Mouse (Mus musculus) layer of hippocampus, postnatal 10 days (tissue): ENCODE results near the gene She. TPM values are rescaled to one million over a fixed set of nuclear protein-coding genes. Genes with fewer than 3 reads are reported as not detected.

Experiments used
- DNase-seq, 2 experiments: peaks; one replicate each; pipeline ENCODE4 v3.0.0; 2021; ENCODE audit warnings: low spot score in 2 of 2
- total RNA-seq, 2 experiments: library from RNA; stranded (reverse); gene quantifications; 2 replicates each; pipeline ENCODE4 v1.2.3; 2021

Gene She
- total RNA-seq, 2 experiments from 2014 or later = 4.0 to 4.2 TPM

DNA sequence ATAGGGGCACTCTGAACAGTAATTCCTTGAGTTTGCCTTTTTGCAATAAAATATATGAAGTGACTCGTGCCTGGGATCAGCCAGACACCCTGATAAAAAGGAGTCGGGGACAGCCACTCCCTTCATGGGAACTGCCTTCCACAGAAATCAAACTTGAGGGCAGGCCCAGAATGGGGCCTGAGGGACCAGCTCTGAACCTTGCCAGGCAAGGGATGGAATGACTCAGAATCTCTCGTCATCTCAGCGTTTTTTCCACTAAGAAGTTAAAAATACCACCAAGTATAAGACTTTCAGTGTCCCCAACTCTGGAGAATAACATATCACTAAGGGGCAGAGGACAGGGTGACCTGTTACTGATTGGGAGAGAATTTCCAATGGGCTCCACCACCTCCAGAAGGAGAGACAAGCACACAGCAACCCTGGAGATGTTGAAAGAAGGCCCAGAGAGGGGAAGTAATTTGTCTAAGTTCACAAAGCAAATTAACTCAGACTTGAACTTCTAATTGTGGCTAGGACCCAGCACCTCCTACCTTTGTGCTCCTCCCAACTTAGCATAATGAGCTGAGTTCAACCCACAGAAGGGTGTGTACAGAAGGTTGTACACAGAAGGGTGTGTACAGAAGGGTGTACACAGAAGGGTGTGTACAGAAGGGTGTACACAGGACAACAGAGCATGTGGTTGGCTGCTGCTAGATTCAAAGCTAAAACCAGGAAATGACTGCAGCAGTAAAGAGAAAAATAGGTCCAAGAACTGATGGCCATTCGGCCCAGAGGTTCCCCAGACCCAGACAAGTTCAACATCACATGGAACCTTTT is 49.1 kb downstream of the She start:
- no peak for DNase-seq

DNA sequence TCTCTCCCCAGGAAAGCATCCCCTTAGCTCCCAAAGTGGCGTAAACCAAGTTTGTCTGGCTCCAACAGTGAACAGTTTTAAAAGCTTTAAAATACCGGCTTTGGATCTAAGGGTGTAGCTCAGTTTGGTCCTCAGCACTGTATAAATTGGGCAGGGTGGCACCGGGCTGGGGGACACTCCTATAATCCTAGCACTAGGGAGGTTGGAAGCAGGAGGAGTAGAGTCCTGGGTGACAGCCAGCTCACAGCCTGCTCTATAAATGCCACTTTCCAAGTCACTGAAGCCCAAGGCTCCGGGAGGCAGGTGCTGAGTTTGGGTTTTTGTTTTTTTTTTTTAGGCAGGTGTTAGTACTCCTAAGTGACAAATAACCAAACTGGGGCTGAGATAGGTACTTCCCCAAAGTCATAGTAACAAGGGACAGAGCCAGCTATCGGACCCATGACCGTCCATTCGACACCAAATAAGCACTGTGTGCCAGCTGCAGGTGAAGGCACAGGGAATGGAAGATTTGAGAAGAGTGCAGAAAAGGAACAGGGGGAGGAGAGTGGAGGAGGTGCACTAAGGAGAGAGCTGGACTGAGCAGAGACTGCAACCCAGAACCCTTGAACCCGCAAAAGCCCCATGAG is 51.5 kb downstream of the She start:
- no peak for DNase-seq

DNA sequence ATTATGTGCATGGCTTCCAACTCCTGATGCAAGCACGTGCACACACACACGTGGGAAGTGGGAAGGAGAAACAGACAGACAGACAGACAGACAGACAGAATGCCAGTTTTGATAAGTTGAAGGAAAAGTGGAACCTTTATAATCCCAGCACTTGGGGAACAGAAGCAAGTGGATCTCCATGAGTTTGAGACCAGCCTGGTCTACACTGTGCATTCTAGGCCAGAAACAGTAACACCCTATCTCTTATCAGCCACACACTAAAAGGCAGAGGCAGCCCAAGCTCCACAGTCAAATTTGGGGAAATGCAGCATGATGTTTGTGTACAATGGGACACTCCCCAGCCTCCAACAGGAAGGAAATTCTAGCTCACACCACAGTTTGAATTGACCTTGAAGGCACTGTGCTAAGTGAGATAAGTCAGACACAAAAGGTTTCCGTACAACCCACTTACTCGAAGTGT is 52.4 kb downstream of the She start:
- no peak for DNase-seq

DNA sequence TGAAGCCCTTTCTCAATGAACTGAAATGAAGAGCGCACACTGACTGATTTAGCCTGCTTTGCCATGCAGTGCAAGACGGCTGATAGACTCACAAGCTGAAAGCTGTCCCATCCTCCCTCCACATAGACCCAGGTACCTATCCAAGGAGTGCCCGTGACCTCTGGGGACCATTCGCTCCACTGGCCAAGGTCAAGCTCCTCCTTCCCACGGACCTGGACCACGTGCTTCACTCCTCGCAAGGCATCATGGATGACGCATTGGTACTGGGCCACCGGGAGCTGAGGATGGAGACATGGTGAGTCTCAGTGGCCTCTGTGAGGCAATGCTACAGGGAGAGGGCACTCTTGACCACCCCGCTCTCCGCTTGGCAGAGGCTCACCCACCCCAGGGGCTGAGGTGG is 54.6 kb downstream of the She start:
- no peak for DNase-seq

DNA sequence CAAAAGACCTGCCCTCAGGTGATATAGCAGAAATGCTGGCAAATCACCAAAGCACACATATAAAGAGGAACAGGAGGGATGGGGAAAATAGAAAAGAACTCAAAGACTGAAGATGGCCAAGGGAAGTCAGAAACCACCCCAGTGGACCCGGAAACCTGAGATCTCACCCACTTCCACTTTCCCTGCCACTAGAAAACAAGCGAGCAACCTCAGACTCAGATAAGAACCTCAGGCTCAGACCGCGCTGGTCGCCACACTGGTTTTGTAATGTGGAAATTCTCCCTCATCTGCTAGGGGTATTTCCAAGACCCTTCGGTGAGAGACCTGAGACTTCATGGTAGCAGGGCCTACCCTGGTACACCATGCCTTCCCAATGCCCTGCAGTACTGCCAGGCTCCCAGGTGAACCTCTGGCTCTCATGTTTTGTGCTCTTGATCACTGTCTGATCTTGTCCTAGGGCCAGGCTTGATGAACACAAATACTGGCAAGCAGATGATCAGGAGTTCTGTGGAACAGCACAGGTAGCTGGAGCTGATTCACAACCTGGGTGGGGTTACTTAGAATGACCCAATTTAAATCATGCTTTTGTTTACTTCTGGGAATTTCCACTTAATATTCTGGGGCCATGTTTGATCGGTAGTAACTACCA is 56.5 kb downstream of the She start:
- no peak for DNase-seq

DNA sequence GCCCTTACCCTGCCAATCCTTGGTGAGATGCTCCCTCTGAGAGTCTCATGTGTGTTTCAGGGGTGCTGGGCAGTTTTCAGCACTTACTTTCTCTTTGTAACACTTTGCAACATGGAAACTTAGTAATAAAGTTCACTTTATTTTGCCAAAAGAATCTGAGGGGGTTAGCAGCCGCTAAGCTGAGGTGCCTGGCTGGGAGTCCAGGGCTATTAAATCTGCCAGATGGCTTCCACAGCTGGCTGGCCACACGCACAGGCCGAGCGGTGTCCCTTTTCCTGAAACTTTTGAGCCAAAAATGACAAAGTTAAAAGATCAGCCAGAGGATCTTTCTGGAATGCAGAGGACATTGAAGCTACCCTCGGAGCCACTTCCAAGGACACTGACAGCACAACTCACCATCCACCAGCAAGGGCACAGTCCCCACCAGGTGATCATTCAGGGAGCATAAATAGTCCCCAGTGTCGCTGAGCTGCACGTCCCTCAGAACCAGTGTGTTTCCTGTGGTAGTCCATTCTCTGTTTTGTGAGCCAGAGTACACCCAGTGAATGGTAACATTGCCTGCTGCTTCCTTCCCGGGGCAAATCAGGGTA is 58.8 kb downstream of the She start:
- no peak for DNase-seq

DNA sequence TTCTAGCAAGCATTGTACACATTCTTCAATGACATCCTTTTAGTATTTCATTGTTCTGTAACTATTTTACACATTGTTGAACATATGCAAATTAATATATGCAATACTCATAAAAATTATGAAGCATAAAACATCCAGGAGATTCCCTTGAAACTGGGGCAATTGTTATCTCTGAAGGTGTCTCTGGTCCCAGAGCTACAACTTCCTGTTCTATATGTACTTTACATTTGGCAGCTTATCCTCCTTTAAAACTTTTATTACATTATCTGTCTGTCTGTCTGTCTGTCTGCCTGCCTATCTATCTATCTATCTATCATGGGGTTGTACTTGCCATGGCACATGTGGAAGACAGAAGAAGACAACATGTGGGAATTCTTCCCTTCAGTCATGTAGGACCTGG is 60.5 kb downstream of the She start:
- DNase-seq = no peak

DNA sequence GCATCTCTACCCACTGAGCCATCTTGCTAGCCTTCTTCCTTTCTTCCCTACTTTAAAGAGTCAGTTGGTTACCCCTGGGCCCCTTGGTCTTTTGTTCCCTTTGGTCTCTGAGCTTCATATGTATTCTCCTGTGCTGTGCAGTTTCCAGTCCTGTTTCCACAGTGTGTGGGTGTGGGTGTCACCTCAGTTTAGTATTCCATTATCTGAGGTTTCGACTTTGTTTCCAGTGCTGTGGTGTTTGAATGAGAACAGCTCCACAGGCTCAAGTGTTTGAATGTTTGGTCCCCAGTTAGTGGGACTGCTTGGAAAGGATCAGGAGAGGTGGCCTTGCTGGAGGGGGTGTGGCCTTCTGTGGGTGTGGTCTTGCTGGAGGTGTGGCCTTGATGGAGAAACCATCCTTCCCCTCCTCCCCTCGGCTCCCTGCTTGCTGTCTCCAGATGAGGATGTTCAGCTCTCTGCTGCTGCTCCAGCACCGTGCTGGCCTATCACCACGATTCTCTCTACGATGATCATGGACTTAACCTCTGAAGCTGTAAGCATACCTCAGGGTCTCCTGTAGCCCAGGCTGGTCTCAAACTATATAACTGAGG is 61.4 kb downstream of the She start:
- DNase-seq = no peak

DNA sequence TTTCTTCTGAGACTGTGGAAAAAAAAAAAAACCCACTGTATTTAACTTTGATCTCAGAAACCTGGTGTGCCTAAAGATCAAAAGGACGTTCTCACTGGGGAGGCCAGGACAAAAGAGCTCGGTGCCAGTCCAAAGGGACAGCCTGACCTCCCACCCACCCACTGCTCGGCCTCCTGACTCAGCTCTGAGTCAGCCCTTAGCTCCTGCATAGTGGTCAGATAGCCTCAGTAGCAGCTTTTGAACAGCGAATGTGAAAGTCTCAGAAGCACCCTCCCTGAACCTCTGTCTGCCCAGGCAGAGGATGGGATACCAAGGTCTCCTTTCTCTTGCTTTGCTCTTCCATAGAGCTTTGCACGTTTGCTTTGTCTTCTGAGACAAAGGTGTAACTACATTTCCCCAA is 65.4 kb downstream of the She start:
- no peak for DNase-seq

DNA sequence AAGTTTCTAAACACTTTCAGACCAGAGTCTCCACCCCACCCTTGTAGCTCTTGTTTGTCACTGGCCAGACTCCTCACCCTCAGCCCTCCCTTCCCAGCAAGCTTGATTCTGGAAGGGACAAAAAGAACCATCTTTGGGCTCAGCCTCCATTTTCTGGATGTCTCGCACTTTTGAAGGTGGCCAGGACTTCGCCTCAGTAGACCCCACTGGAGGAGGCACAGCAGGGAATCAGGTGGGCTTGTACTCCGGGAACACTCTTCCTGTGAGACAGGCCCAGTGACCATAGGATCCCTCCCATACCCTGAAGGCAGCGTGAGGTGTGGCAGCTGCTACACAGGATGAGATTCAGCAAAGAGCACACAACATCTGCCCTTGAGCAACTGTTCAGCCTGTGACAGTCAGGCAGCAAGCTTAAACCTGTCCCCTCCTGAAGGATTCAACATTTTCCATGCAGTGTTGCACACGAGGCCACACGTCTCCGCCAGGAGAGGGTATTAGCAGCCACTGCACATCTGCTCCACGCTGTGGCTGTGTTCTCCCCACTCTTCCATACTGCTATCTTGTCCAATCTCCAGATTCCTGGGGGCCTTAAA is 66.1 kb downstream of the She start:
- no peak for DNase-seq

DNA sequence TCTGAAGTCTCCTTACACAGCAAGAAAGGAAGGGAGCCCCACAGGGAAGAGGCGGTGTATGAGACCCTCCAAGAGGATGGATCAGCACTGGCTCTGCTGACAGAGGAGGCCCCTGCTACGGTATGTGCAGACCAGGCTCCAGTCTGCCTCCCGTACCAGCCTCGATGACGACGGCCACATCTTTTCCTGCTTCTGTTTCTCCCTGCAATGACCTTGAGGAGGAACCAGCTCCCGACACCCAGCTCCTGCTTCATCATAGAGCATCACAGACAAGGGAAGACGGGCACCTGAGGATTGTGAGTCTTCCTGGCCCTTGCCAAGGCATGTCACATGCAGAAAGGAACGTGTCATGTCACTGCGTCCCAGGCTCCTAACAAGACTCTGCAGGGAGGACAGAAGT is 66.8 kb downstream of the She start:
- DNase-seq = no peak

DNA sequence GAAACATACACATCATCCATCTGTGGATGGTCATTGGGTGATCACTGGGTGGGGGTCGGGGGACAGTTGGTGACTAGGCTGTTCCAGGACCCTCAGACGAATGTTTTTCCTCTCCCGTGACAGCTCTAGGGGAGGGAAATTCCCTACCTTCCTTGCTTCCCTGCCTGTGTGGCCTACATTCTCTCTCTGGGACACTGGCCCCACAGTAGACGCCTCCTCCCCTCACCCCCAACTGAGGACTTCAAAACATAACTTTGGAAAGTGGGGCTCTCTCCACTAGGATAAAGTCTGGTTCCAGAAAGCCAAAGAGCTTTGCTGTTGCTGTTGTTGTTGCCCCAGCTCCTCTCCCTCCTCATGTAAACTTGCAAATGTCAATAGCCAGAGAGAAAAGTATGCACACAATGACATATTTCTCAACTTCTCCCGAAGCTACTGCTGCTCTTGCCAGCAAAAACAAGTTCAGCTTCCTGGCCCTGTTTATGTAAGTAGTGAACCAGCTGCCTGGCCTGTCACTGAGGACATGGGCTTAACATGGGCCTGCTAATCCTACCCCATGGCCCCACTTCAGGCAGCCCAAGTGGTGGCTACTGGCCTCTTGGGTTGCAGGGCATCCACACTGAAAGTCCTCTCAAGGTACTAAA is 67.8 kb downstream of the She start:
- no peak for DNase-seq

DNA sequence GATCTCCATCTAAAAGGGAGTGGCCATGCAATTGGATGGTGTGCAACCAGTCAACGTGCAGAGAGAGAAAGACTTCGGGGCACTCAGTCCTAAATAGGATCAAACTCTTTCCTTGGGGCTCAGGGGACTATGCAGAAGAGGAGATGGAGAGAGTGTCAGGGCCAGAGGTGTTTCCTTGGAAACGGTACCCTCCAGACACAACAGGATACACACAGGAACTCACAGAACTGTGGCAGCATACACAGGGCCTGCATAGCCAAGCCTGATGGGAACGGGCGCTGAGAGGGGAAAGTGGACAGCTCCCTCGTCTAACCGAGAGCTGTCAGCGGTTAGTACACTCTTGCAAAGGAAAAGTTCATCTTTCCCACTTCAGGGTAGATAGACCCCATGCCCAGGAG is 68.3 kb downstream of the She start:
- no peak for DNase-seq

DNA sequence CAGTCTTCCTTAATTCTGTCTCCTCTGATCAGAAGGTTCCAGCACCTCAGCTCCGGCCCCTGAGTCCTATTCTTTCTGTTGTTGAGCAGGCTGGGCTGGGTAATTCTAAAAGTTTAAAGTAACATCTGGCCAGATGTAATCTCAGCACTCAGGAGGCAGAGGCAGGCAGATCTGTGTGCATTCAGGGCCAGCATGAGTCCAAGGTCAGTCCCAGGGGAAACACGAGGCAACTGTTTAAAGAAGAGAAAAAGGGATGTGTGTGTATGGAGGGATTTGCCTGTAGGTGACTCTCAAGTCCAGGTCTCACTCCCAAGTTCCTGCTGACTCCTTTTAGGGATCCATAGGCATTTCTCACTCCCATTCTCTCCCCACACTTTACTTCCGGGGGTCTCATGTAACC is 76.7 kb downstream of the She start:
- no peak for DNase-seq

Other genes starting within 250 kb of the She start
- 10 to 100 TPM; 82.7 to 85.8 TPM for gene Adar, start 116.3 kb upstream of the She start, total RNA-seq
- 10 to 100 TPM; 26.3 to 26.4 TPM for gene Chrnb2, start 66.7 kb upstream of the She start, total RNA-seq
- gene Ube2q1, start 57.8 kb upstream of the She start, total RNA-seq = 10 to 100 TPM; 78.9 to 80.0 TPM
- 1 to 10 TPM; 4.2 to 4.7 TPM for gene Il6ra, start 81.8 kb downstream of the She start, total RNA-seq
- 10 to 100 TPM; 79.5 to 90.1 TPM for gene Atp8b2, start 132.1 kb downstream of the She start, total RNA-seq
- gene Hax1, start 167.4 kb downstream of the She start, total RNA-seq = 10 to 100 TPM; 60.7 to 67.3 TPM
- 10 to 100 TPM; 83.5 to 91.6 TPM for gene 4933434E20Rik, start 220.3 kb downstream of the She start, total RNA-seq
- gene Ubap2l, start 221.3 kb downstream of the She start, total RNA-seq = 100 to 1,000 TPM; 146 to 188 TPM
- gene Tpm3, start 241.3 kb downstream of the She start, total RNA-seq = 100 to 1,000 TPM; 245 to 256 TPM